ENCODE assay signal across 7 mouse cellular contexts in genomic region chr5:122731321-122731720, GRCm38 (mm10). TPM values are rescaled to one million over a fixed set of nuclear protein-coding genes. Genes with fewer than 3 reads are reported as not detected.
DNase-seq lines count a peak whose midpoint lies in the region; ATAC-seq lines count a peak whose summit lies in the region.

No protein-coding gene starts in this region.

- no peaks in the 10 kb centered on the region for H3K9me3 ChIP-seq in embryonic facial prominence, embryonic 13.5 days

- H3K4me3 ChIP-seq in embryonic facial prominence, embryonic 13.5 days, result no peak overlapping the region

- DNase-seq in CD8-positive naive resting alpha-beta T cell, adult 2 months (ENCODE audit: low read depth in 2 of 2, low spot score in 2 of 2), result peak; percentile 73 to 81
- peak; percentile 52 to 89 for DNase-seq in adrenal gland, adult (ENCODE audit: inconsistent age in 2 of 2, low spot score in 1 of 2)
- DNase-seq in heart, postnatal 10 days, result peak; percentile 56 to 80
- peak; percentile 29 to 48 for DNase-seq in layer of hippocampus, postnatal 14 days (ENCODE audit: low spot score in 2 of 2)
- peak; percentile 79 for DNase-seq in lung, postnatal 10 days
- DNase-seq in spleen, adult 18-20 months, result peak; percentile 50 to 77

- WGBS in embryonic facial prominence, embryonic 13.5 days, result 68% methylated on average over 8 of the region's 8 CpGs

- peaks cover 16% of the 10 kb centered on the region for H3K36me3 ChIP-seq in embryonic facial prominence, embryonic 13.5 days

- H3K27me3 ChIP-seq in embryonic facial prominence, embryonic 13.5 days, result no peaks in the 10 kb centered on the region

- H3K9ac ChIP-seq in embryonic facial prominence, embryonic 13.5 days, result 0 out of 2 replicates have a peak overlapping the region, but pooled peaks have one; percentile 46

- ATAC-seq in embryonic facial prominence, embryonic 13.5 days (ENCODE audit: insufficient number of reproducible peaks, insufficient read depth, low FRiP score, low TSS enrichment, low read depth), result no peak

- intact Hi-C loops in heart, postnatal 10 days (cut with DNase I), result no loop called here

- H3K4me2 ChIP-seq in embryonic facial prominence, embryonic 13.5 days, result 0 out of 2 replicates have a peak overlapping the region, but pooled peaks have one; percentile 42

- H3K4me1 ChIP-seq in embryonic facial prominence, embryonic 13.5 days, result peaks cover 29% of the 10 kb centered on the region

- H3K27ac ChIP-seq in embryonic facial prominence, embryonic 13.5 days, result peak overlapping the region; percentile 83

RNA-seq across cellular contexts. Expression of gene P2rx4, which starts 24.0 kb away (rescaled TPM):
- 13.2 and 16.9 TPM in 2 replicates for polyA plus RNA-seq in embryonic facial prominence, embryonic 13.5 days (2015; fragmentation: Nextera tagmentation; extraction: Ambion mirVana)
- 10 to 100 TPM; 17.3 to 17.6 TPM for total RNA-seq in heart, postnatal 10 days (2021)
- total RNA-seq in layer of hippocampus, postnatal 14 days (2021), result 10 to 100 TPM; 11.0 to 11.4 TPM

RNA-seq across cellular contexts. Expression of gene Camkk2, which starts 47.9 kb away (rescaled TPM):
- 39.9 and 47.3 TPM in 2 replicates for polyA plus RNA-seq in embryonic facial prominence, embryonic 13.5 days (2015; fragmentation: Nextera tagmentation; extraction: Ambion mirVana)
- total RNA-seq in heart, postnatal 10 days (2021), result 10 to 100 TPM; 15.6 to 16.5 TPM
- 100 to 1,000 TPM; 116 to 120 TPM for total RNA-seq in layer of hippocampus, postnatal 14 days (2021)

Comparison
In these comparisons a context has a peak if more than half of its experiments do, and no peak if none do; other contexts are left out.
1. RNA of gene Camkk2, which starts 47.9 kb away (total RNA-seq): 116 to 120 TPM in layer of hippocampus, postnatal 14 days; 15.6 to 16.5 TPM in heart, postnatal 10 days; every median in the first group is over 4 times any median in the second.
2. Peak in every context shown above with its lines, with median percentiles within 50 percentile points of each other: DNase-seq.